Mouse (Mus musculus): ENCODE results near the gene Rcan3. TPM values are rescaled to one million over a fixed set of nuclear protein-coding genes. Genes with fewer than 3 reads are reported as not detected.

Rcan3 gene
- total and polyA plus RNA-seq, 3 experiments = 7.8 to 7.9 TPM; not detected in 1

- H3K27me3 ChIP-seq (ENCODE audit: control insufficient read depth in 1 of 2, insufficient read depth in 2 of 2, low read length in 2 of 2) = peaks cover 0 to 2% of the 10 kb centered on the region in 2 experiments; a peak in 2 of 4 replicates
- H3K36me3 ChIP-seq (ENCODE audit: control insufficient read depth in 1 of 2, insufficient read depth in 2 of 2, low read length in 2 of 2) = no peaks in the 10 kb centered on the region
- no peaks in the 10 kb centered on the region for H3K79me2 ChIP-seq (ENCODE audit: control insufficient read depth, insufficient read depth, low read length, poor library complexity)
- no peaks in the 10 kb centered on the region for H3K9me3 ChIP-seq (replicated peaks; ENCODE audit: insufficient read depth, low read length)
- TF ChIP-seq SMC3 (IDR thresholded peaks at IDR 0.05; ENCODE audit: low read depth, low read length) (0 out of 2 replicates have a peak, but pooled peaks have one; percentile 34), MXI1 (IDR thresholded peaks at IDR 0.05; ENCODE audit: low read depth, low read length) (no peak), GATA1 (IDR thresholded peaks at IDR 0.05; ENCODE audit: low read depth, low read length) (no peak), CTCF (IDR thresholded peaks at IDR 0.05 in 2 of 3, conservative IDR thresholded peaks at IDR 0.05 in 1 of 3; ENCODE audit: control insufficient read depth in 1 of 3, insufficient read depth in 1 of 3, low read depth in 2 of 3, low read length in 3 of 3, poor library complexity in 1 of 3, severe bottlenecking in 1 of 3) (peak; percentile 34 to 45 (median 37); a peak in 4 of 6 replicates)
- H3K9ac ChIP-seq (ENCODE audit: control insufficient read depth, low read depth, low read length, poor library complexity, severe bottlenecking) = no peak overlapping the region
- peak; percentile 31 for DNase-seq (ENCODE audit: low read depth, low spot score)
- no peak overlapping the region for H3K27ac ChIP-seq (ENCODE audit: control insufficient read depth, low read depth, low read length)
- H3K4me3 ChIP-seq (ENCODE audit: control insufficient read depth in 1 of 2, insufficient read depth in 1 of 2, low read depth in 2 of 2, low read length in 2 of 2) = no peak overlapping the region
- H3K4me1 ChIP-seq (ENCODE audit: control insufficient read depth in 1 of 2, insufficient read depth in 2 of 2, low read length in 2 of 2) = no peaks in the 10 kb centered on the region
Observed at GRCm38 (mm10) chr4:135373299-135373698, 60.4 kb downstream of the Rcan3 start.

GRCm38 (mm10) chr4:135370372-135370771 is 63.3 kb downstream of the Rcan3 start:
- H3K9ac ChIP-seq (ENCODE audit: control insufficient read depth, low read depth, low read length, poor library complexity, severe bottlenecking) = no peak overlapping the region
- no peak overlapping the region for H3K4me3 ChIP-seq (ENCODE audit: control insufficient read depth in 1 of 2, insufficient read depth in 1 of 2, low read depth in 2 of 2, low read length in 2 of 2)
- TF ChIP-seq CHD1 (IDR thresholded peaks at IDR 0.05; ENCODE audit: low read depth, low read length) = no peak
- no peak for TF ChIP-seq HCFC1 (IDR thresholded peaks at IDR 0.05; ENCODE audit: low read depth, low read length)
- no peak for TF ChIP-seq POLR2A (IDR thresholded peaks at IDR 0.05; ENCODE audit: control insufficient read depth in 1 of 2, insufficient read depth in 1 of 2, low read depth in 1 of 2, low read length in 2 of 2, poor library complexity in 1 of 2)
- TF ChIP-seq ZMIZ1 (IDR thresholded peaks at IDR 0.05; ENCODE audit: low read depth, low read length) = no peak
- TF ChIP-seq CHD2 (IDR thresholded peaks at IDR 0.05; ENCODE audit: low read length) = no peak
- TF ChIP-seq ZKSCAN1 (IDR thresholded peaks at IDR 0.05; ENCODE audit: low read depth, low read length) = no peak
- no peak for TF ChIP-seq EP300 (IDR thresholded peaks at IDR 0.05; ENCODE audit: low read depth in 1 of 2, low read length in 2 of 2)
- no peak for TF ChIP-seq MXI1 (IDR thresholded peaks at IDR 0.05; ENCODE audit: low read depth, low read length)
- no peak for TF ChIP-seq KAT2A (conservative IDR thresholded peaks at IDR 0.05; ENCODE audit: low read depth, low read length)
- no peak for TF ChIP-seq SMC3 (IDR thresholded peaks at IDR 0.05; ENCODE audit: low read depth, low read length)
- TF ChIP-seq ZC3H11A (IDR thresholded peaks at IDR 0.05; ENCODE audit: low read depth, low read length) = no peak
- no peak for TF ChIP-seq POLR2AphosphoS2 (IDR thresholded peaks at IDR 0.05; ENCODE audit: low read length)
- TF ChIP-seq GABPA (IDR thresholded peaks at IDR 0.05; ENCODE audit: low read depth, low read length) = no peak
- no peak for TF ChIP-seq BHLHE40 (IDR thresholded peaks at IDR 0.05; ENCODE audit: borderline replicate concordance, low read depth, low read length)
- H3K9me3 ChIP-seq (replicated peaks; ENCODE audit: insufficient read depth, low read length) = no peaks in the 10 kb centered on the region
- no peaks in the 10 kb centered on the region for H3K36me3 ChIP-seq (ENCODE audit: control insufficient read depth in 1 of 2, insufficient read depth in 2 of 2, low read length in 2 of 2)
- H3K27me3 ChIP-seq (ENCODE audit: control insufficient read depth in 1 of 2, insufficient read depth in 2 of 2, low read length in 2 of 2) = peaks cover 0 to 2% of the 10 kb centered on the region in 2 experiments; a peak in 3 of 4 replicates
- H3K27ac ChIP-seq (ENCODE audit: control insufficient read depth, low read depth, low read length) = no peak overlapping the region
- DNase-seq (ENCODE audit: low read depth, low spot score) = no peak
- no peaks in the 10 kb centered on the region for H3K4me1 ChIP-seq (ENCODE audit: control insufficient read depth in 1 of 2, insufficient read depth in 2 of 2, low read length in 2 of 2)
- H3K79me2 ChIP-seq (ENCODE audit: control insufficient read depth, insufficient read depth, low read length, poor library complexity) = no peaks in the 10 kb centered on the region
